8 mouse cellular contexts compared by ENCODE assay signal in genomic region chr11:5469084-5469483, GRCm38 (mm10). TPM values are rescaled to one million over a fixed set of nuclear protein-coding genes. Genes with fewer than 3 reads are reported as not detected.
A peak's percentile ranks its signal among the peaks of the same experiment; 100 is the strongest.
DNase-seq lines count a peak whose midpoint lies in the region; ATAC-seq and TF ChIP-seq lines count a peak whose summit lies in the region.

No protein-coding gene starts in this region.

- TF ChIP-seq RAD21 in CH12.LX (IDR thresholded peaks at IDR 0.05; ENCODE audit: low read depth, low read length) = peak; percentile 31

- no peak overlapping the region for H3K4me3 ChIP-seq in layer of hippocampus, adult 2 months
- H3K4me3 ChIP-seq in CH12.LX (replicated peaks in 1 of 3; ENCODE audit: low read depth in 2 of 3, low read length in 2 of 3, poor library complexity in 1 of 3) = no peak overlapping the region
- no peak overlapping the region for H3K4me3 ChIP-seq in cortical plate, adult 2 months (ENCODE audit: insufficient read depth, low read length)

- dilution Hi-C loops in CH12.LX (cut with MboI; ENCODE audit: extremely low pct_ligation_motif_present, extremely low pct_unique_long_range_greater_than_20kb, low sequenced_read_pairs) = no loop called here

- no peak overlapping the region for H3K27ac ChIP-seq in layer of hippocampus, adult 2 months
- H3K27ac ChIP-seq in CH12.LX (ENCODE audit: insufficient read depth, low read depth) = no peak overlapping the region
- no peak overlapping the region for H3K27ac ChIP-seq in cortical plate, adult 2 months (ENCODE audit: insufficient read depth, low read length)

- peak; percentile 68 to 78 for DNase-seq in cerebellum, postnatal 10 days
- DNase-seq in layer of hippocampus, adult 2 months (ENCODE audit: low spot score in 2 of 2) = peak; percentile 8 to 29
- no peak for DNase-seq in layer of hippocampus, adult 9-10 months (ENCODE audit: low spot score)
- peak; percentile 65 for DNase-seq in CH12.LX (ENCODE audit: extremely low read depth)
- peak; percentile 60 for DNase-seq in lung, postnatal 14 days
- peak; percentile 57 for DNase-seq in thymus, postnatal 0 days (ENCODE audit: low spot score)

- no peak overlapping the region for H3K4me2 ChIP-seq in CH12.LX (ENCODE audit: insufficient read depth, low read depth, poor library complexity, severe bottlenecking)

- in situ Hi-C loops in CH12.LX (cut with MboI; ENCODE audit: low pct_ligation_motif_present, low pct_unique_long_range_greater_than_20kb, low sequenced_read_pairs) = loop anchor here (5.0 to 10.0 kb wide), 2 partner anchors 177 to 354 kb away; no protein-coding TSS in a partner anchor

- H3K9ac ChIP-seq in CH12.LX (ENCODE audit: insufficient read depth, low read depth) = no peak overlapping the region

- no peaks in the 10 kb centered on the region for H3K27me3 ChIP-seq in CH12.LX (replicated peaks)

- peak; percentile 83 for TF ChIP-seq CTCF in layer of hippocampus, adult 2 months (conservative IDR thresholded peaks at IDR 0.05)
- TF ChIP-seq CTCF in CH12.LX (conservative IDR thresholded peaks at IDR 0.05 in 1 of 2, IDR thresholded peaks at IDR 0.05 in 1 of 2; ENCODE audit: low read depth in 2 of 2, low read length in 2 of 2) = peak; percentile 66 to 78
- peak; percentile 38 for TF ChIP-seq CTCF in cortical plate, adult 2 months (IDR thresholded peaks at IDR 0.05; ENCODE audit: extremely low read depth, insufficient read depth, low read length)

- H3K4me1 ChIP-seq in CH12.LX (ENCODE audit: control insufficient read depth in 1 of 2, insufficient read depth in 2 of 2) = 0 out of 4 replicates have a peak, but pooled peaks cover 0 to 2% of the 10 kb centered on the region in 2 experiments
- H3K4me1 ChIP-seq in cortical plate, adult 2 months (ENCODE audit: control insufficient read depth, insufficient read depth, low read length) = no peaks in the 10 kb centered on the region

- H3K79me2 ChIP-seq in CH12.LX (replicated peaks; ENCODE audit: control insufficient read depth, extremely low read depth, insufficient read depth, poor library complexity, severe bottlenecking) = no peaks in the 10 kb centered on the region

- TF ChIP-seq POLR2A in CH12.LX (IDR thresholded peaks at IDR 0.05; ENCODE audit: low read depth, low read length) = no peak
- no peak for TF ChIP-seq POLR2A in cortical plate, adult 2 months (IDR thresholded peaks at IDR 0.05; ENCODE audit: extremely low read depth, insufficient read depth, low read length)

- H3K36me3 ChIP-seq in CH12.LX (replicated peaks in 1 of 2; ENCODE audit: control insufficient read depth in 1 of 2, insufficient read depth in 1 of 2, low read length in 1 of 2) = no peaks in the 10 kb centered on the region

- no peaks in the 10 kb centered on the region for H3K9me3 ChIP-seq in CH12.LX (replicated peaks; ENCODE audit: low read length)

- TF ChIP-seq EP300 in CH12.LX (IDR thresholded peaks at IDR 0.05; ENCODE audit: low read length) = no peak

- ATAC-seq in cerebellum, adult (ENCODE audit: insufficient number of reproducible peaks, low FRiP score, low TSS enrichment) = no peak

TF ChIP-seq in CH12.LX, 34 proteins besides CTCF, POLR2A, EP300 and RAD21:
- TF ChIP-seq MAFK (IDR thresholded peaks at IDR 0.05; ENCODE audit: insufficient replicate concordance, low read length) (no peak), SMC3 (IDR thresholded peaks at IDR 0.05; ENCODE audit: low read depth, low read length) (peak; percentile 43)

RNA-seq across cellular contexts. Expression of gene Znrf3, which starts 24.4 kb away (rescaled TPM):
- total RNA-seq in layer of hippocampus, adult 2 months (2021) = 10 to 100 TPM; 20.2 to 24.1 TPM
- total RNA-seq in CH12.LX (2012; rRNA removed) (1.3 and 1.7 TPM in 2 replicates), CH12.LX (2014; rRNA removed) (0.93 and 1.1 TPM in 2 replicates)
- 2.0 and 2.7 TPM in 2 replicates for polyA plus RNA-seq in CH12.LX (2012; ENCODE audit: insufficient read length, low read depth)
- 5.9 and 6.0 TPM in 2 replicates for polyA plus RNA-seq in cortical plate, adult 2 months (2012; rRNA removed)
- polyA plus RNA-seq in thymus, postnatal 0 days (2015; fragmentation: Nextera tagmentation; extraction: Ambion mirVana) = 7.4 and 10.9 TPM in 2 replicates

RNA-seq across cellular contexts. Expression of gene Xbp1, which starts 51.4 kb away (rescaled TPM):
- 10 to 100 TPM; 87.6 to 94.5 TPM for total RNA-seq in layer of hippocampus, adult 2 months (2021)
- total RNA-seq in CH12.LX (2012; rRNA removed) (111 and 148 TPM in 2 replicates), CH12.LX (2014; rRNA removed) (128 and 133 TPM in 2 replicates)
- polyA plus RNA-seq in CH12.LX (2012; ENCODE audit: insufficient read length, low read depth) = 108 and 131 TPM in 2 replicates
- 64.8 and 72.8 TPM in 2 replicates for polyA plus RNA-seq in cortical plate, adult 2 months (2012; rRNA removed)
- 194 and 213 TPM in 2 replicates for polyA plus RNA-seq in thymus, postnatal 0 days (2015; fragmentation: Nextera tagmentation; extraction: Ambion mirVana)
